Mouse (Mus musculus): ENCODE measurements at regions not wholly inside any gene's neighbourhood (a gene's known extent, or its start where the extent isn't known, plus 50 kb on each side); places are given as distances from the start of the nearest gene placed in this dataset.

DNA sequence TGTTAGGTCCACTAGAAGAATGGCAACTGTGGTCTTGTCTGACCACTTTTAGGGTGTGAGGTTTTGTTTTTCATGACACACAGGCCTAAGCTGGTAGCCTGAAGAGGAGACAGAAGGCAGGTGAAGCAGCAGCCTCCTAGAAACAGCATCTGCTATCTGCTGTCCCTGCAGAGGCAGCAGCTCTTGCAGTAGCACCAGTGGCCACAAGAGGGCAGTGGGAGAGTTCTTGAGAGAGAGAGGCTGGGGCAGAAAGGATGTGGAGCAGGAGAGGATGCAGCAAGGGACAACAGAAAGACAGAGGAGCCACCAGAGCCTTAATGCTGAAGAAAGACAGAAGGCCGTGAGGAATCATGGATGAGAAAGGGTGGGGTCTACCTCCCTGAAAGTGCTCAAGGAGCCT, 88.1 kb upstream of the Usp51 start:
- Histone ChIP-seq H3K27ac (no peak overlapping the region), H3K36me3 (no peaks in the 10 kb centered on the region), H3K4me3 (replicated peaks) (no peak overlapping the region), H3K9me3 (no peaks in the 10 kb centered on the region), H3K4me2 (replicated peaks) (no peak overlapping the region), H3K9ac (replicated peaks) (no peak overlapping the region), H3K27me3 (no peaks in the 10 kb centered on the region), H3K4me1 (replicated peaks) (no peaks in the 10 kb centered on the region)
- ATAC-seq = peak; percentile 40; the same call in 1 of the 2 replicates
- 33% methylated on average over 1 of the region's 1 CpGs for WGBS

DNA sequence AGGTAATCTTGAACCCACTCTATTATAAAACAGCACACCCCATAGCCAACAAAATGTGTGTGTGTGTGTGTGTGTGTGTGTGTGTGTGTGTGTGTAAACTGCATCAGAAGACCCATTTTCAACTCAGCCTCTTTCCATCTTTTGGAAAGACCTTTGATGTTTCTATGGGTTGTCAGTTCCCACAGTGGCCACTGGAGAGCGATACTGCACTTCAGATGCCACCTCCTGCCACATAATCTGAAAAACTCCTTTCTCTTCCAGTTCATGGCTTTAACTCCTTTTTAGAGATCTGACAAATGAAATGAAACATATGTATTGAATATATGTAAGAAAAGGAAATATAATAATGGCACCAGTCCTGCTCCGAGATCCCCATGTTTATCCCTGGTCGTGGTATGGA, 79.3 kb upstream of the Usp51 start:
- H3K4me1 ChIP-seq (replicated peaks) = no peaks in the 10 kb centered on the region
- no peak for ATAC-seq

DNA sequence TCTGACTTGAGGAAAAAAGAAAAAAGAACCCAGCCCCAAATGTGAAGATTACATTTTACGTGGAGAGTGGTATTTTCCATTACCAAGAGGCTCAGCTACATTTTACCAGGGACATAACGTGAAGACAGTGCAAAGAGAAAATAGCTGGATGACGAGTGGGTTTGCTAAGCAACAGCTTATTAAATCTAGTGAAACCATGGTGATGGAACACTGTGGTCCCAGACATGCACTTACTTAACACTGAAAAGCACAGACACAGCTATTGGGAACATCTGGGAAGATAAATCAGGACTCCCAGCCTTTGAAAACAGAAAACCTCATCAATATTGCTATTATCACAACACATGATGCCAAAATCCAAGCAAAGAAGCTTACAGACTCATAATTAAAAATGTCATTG, 60.1 kb upstream of the Usp51 start:
- H3K36me3 ChIP-seq = no peaks in the 10 kb centered on the region
- ATAC-seq = peak; percentile 70; the same call in 1 of the 2 replicates
- H3K27ac ChIP-seq = no peak overlapping the region
- WGBS = 39% methylated on average over 3 of the region's 3 CpGs
- no peaks in the 10 kb centered on the region for H3K9me3 ChIP-seq
- H3K27me3 ChIP-seq = no peaks in the 10 kb centered on the region
- no peak overlapping the region for H3K4me3 ChIP-seq (replicated peaks)
- H3K4me1 ChIP-seq (replicated peaks) = no peaks in the 10 kb centered on the region
- no peak overlapping the region for H3K4me2 ChIP-seq (replicated peaks)
- H3K9ac ChIP-seq (replicated peaks) = no peak overlapping the region

More for the DNA sequence above, 79.3 kb upstream of the Usp51 start:
- Histone ChIP-seq H3K36me3 (no peaks in the 10 kb centered on the region), H3K27me3 (no peaks in the 10 kb centered on the region), H3K9ac (replicated peaks) (no peak overlapping the region), H3K27ac (no peak overlapping the region), H3K9me3 (no peaks in the 10 kb centered on the region), H3K4me2 (replicated peaks) (no peak overlapping the region), H3K4me3 (replicated peaks) (no peak overlapping the region)
- WGBS = 53% methylated on average over 3 of the region's 3 CpGs
